Mouse (Mus musculus): Measurements from ENCODE around the gene Rasa2.

Gene Rasa2

DNA sequence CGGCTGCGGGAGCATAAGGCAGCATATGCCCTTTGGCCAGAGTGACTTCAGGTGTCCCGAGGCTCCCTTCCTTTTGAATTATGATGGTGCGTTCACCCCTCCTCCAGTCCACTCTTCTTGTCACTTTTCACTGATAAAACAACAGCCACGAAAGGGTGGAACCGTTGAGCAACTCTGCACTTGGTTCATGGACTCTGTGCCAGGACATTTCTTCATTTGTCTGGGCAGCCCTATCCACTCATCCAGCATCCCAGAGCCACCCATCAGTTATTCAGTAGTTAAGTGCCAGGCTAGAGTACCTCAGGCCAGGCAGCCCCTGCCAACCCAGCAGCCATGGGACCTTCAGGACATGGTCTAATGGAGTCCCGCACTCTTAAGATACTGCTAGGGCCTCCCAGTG lies 7.1 kb upstream of the Rasa2 start:
- DNase-seq = no peak

DNA sequence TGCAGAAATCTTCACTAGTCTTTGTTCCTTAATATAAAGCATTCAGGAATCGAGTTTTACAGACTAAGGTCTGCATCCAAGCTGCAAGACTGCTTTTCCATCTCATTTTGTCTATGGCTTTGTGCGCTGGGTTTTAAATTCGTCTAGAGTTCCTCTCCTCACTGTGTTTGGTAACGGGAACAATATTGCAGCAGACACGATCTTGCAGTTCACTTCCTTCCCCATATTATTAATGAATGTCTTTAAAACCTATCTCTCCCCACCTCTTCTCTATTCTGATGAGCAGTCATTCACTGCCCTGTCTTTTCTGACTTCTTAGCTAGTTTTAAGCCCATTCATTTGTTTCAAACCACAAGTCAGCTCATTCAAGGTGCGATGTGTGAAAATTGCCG lies 5.7 kb upstream of the Rasa2 start:
- peak in 1 of 2 experiments; percentile 15 for DNase-seq

DNA sequence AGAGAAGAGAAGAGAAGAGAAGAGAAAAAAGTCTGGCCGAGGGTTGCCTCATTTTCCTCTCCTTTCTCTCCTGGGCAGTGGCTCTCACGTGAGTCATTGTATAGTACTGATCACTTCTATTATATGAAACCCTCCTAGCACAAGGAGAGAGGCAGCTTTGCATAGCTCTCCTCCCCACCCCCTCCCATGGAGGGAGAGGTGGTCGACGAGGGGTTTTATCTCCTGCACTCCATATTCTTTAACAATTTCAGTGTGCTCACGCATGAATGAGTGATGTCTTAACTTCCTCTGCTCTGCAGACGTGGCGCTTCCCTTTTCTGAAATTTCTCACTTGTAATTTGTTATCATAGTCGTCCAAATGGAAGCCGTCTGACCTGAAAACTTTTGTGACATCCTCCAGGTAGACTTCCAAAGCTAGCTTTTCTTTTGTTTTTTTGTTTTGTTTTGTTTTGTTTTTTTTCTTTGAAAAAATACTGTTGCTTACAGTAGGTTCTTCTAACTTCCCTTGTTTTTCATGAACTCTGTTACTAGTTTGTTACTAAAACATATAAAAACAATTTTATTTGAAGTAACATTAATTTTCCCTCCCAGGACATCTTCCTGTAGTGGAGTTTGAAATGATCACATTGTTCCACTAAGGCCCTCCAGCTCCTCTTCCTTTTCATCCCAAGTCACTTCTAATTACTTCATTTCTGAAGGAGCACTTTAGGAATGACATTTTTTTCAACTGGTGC lies 5.2 kb upstream of the Rasa2 start:
- DNase-seq = peak; percentile 61 to 62

DNA sequence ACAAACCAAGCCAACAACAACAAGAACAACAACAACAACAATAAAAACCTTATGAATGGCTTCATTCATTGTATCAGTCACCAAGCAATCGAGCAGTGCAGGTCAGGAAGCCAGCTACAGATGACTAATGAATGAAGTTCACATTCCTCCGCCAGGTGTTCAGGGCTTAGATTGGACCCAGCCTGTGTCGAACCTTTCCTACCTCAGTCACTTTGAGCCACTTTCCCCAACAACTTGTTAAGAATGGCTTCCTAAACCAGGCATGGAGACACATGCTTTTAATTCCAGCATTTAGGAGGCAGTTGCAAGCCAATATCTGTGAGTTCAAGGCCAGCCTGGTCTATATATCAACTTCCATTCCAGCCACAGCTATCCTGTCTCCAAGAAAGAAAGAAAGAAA lies 4.5 kb upstream of the Rasa2 start:
- no peak for DNase-seq

DNA sequence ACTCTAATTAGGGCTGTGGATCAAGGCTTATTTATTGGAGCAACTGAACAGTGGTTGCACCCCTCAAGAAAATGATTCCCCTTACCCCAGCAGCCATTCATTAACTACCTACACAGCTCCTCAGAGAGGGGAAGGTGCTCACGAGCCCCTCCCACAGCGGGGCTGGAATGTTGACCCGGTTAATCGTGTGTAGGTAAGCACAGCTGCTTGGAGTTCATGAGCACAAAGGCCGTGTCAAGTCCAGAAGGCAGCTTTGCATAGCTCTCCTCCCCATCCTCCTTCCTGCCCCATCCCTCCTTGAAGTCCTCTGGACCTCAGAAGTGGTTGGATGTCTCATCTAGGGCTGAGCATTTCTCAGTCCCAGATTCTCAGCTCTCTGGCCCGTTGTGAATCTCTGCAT lies 3.8 kb upstream of the Rasa2 start:
- DNase-seq = no peak

DNA sequence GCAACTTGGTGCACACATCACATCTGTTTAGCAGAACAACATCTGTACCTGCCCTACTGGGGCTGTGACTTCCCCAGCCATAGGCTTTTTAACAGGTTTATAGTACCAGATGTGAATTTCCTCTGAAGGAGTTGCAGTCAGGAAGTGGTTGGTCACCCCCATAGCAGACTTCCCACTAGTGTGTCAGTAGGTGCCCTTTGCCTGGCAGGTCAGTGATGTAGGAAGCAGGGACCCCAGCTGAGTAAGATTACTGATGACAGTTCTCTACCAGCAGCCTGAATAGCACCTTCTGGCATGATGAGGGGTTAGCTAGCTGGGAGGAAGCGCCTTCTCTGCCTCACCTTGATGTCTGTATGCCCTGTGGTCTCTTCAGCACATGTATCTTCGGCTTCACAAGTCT lies 2.4 kb upstream of the Rasa2 start:
- DNase-seq = no peak

DNA sequence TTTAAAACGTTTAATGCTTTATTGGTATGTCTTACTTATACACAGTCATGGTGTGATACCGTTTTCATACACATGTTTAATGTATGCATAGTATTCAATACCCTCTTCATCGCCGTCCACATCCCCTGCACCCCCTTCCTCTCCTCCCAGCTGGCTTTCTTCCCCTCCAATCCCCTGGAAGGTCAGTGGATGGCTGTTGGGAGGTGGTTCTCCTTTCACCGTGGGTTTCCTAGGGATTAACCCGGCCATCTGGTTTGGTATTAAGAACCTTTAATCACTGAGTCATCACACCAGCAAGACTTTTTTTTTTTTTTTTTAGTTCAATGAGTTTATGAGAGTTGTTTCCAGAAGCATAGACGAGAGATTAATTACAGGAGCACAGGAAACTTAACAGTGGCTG lies 1.3 kb upstream of the Rasa2 start:
- DNase-seq = no peak

DNA sequence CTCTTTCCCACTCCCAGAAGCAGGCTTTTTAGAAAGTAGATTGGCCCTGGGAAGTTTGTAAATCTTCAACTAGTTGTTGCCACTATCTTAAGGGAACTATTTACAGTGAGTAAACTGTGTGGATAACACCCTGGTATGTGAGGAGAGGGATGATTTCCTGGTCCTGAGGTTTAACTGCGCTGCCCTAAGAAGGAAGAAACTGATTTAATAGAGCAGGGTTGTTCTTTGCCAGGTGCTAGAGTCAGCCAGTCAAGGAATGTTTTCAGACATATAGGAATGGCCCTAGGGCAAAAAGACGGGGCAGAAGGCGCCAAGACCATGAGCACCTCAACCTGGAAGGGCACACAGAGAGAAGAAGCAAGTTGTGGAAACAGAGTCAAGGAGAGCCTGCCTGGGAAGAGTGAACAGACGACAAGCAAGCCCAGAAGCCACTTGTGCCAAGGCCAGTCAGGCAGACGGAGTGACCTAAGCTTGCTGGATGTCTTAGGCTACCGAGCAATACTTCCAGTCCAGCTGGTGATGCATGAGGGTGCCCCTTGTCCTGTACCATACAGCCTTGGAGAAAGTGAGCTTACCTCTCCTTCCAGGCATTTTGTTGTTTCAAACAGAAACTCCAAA lies 765 bp upstream of the Rasa2 start:
- DNase-seq = no peak

DNA sequence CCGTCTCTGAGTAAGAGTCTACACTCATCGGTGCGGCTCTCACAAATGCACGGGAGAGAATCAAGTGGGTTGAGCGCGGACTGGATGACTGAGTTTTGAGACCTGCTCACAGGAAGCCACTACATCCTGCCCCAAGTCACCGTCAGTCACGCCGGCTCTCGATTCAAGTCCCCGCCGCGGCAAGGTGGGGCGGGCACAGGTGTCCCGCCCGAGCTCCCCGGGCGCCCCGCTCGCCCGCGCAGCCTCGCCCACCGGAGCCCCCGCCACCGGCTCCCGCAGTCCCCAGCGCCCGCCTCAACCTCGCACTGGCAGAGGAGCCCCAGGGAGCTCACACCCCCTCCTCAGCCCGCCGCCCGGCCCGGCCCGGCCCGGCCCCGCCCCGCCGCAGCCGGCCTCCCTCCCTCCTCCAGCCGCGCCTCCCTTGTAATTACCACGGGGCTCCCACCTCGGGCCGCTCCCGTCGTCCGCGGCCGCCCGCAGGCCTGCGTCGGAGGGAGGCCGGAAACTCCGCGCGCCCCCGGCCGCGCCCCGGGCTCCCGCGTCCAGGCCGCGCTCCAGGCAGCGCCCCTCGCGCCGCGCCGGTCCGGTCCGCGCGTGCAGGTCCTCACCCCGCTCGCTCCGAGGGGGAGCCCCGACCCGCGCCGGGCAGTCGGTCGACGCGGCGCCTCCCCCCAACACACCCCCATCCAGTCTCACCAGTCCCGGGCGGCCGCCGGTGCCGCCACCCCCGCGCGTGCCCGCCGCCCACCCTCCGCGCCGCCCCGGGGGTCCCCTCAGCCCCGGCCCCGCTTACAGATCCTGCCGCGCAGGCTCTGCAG lies 637 bp downstream of the Rasa2 start:
- DNase-seq = peak; percentile 85 to 86

DNA sequence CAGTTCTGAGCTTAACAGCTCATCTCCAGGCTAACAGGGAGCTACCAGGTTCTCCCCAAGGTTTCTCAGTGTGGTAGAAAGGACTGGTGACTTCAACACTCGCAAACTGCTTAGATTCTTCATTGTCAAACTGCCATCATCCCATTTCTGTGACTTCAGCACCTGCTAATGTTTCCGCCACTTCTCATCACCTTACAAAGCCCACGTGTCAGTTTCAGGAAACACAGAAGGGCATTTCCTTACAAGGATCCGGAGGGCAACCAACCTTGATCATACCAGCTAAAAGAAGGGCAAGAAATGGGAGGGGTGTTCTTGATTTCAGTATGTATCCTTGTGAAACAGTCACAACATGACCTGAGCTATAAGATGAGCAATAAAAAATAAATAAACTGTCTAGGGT lies 2.3 kb downstream of the Rasa2 start:
- no peak for DNase-seq

DNA sequence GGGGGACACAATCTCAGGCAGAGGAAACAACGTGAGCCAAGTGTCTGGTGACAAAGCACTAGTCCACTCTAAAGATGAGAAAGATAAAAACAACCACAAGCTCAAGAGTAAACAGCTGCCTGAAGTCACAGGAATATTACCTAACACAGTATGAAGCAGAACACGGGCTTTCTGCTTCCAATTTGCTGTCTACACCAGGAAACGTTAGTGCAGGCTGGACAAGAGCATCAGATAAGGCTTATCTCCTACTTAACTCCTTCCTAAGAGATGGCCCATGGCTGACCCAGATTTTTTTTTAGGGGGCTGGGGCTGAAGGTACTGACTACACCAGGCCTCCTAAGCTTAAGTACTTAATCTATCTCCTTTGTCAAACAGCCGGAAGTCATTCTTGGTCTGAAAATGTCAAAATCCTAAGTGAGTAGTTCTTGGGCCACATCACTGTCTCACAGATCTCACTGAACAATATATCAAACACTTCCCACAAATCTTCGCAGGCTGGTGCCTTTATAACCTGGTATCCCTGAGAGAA lies 3.8 kb downstream of the Rasa2 start:
- DNase-seq = no peak

DNA sequence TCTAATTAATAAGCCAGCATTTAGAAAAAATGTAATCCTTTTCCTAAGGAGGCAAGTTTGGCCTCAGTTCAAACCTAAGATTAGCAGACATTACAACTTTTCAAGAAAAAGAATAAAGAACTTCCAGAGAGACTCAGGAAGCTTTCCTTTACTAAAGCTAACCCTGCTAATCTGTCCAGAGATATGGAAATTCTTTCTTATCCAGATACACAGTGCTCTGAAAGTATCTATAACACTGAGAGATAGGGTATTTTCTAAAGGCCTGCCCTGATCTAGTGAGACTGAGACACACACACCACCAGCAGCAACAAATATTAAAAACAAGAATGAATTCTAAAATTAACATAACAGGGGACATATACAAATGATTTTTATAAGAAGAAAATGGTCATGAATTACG lies 4.4 kb downstream of the Rasa2 start:
- DNase-seq = no peak

DNA sequence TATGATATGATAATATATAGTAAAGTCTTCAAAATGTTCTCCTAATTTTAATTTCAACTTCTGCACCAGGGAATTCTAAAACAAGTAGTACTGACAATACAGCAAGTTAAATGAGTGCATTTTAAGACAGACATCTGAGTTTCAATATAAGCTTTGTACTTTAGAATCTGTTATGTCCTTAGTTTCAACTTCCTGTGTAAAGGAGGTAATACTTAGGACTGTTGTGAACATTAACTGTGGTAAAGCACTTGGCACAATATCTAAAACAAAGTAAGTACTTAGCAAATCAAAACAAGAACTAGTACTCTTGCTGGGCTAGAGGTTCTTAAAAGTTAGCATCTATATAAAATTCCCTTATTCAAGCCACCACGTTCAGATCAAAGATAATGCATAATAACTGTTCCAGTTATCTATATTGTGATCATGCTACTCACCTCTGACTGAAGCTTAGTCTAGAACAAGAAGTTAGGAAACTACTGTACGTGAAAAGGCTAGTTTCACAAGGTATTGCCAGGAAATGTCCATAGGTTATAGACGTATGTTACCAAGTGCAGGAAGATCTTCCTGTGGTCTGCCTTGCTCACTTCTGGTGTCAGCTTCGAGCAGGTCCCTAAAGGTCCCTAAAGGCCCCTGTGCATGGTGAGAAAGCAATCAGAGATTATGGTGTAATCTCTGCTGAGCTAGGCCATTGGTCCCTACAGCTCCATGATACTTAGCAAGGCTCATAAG lies 12.8 kb downstream of the Rasa2 start:
- DNase-seq = no peak

DNA sequence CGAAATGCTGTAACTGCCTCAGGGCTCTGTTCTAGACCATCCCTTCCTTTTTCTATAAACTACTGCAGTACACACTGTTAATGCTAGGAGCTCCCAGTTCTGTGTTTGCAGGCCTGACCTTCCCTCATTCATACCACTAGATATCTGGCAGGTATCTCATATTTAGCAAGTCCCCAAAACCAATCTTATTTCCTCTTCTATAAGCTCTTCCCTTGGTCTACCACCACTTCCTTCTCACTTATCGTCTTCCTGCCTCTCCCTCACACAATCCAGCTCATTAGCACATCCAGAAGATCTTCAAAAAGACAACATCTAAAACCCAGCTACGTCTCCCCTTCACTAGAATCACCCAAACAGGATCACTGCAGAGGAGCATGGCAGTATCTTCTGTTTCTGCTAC lies 19.1 kb downstream of the Rasa2 start:
- no peak for DNase-seq

DNA sequence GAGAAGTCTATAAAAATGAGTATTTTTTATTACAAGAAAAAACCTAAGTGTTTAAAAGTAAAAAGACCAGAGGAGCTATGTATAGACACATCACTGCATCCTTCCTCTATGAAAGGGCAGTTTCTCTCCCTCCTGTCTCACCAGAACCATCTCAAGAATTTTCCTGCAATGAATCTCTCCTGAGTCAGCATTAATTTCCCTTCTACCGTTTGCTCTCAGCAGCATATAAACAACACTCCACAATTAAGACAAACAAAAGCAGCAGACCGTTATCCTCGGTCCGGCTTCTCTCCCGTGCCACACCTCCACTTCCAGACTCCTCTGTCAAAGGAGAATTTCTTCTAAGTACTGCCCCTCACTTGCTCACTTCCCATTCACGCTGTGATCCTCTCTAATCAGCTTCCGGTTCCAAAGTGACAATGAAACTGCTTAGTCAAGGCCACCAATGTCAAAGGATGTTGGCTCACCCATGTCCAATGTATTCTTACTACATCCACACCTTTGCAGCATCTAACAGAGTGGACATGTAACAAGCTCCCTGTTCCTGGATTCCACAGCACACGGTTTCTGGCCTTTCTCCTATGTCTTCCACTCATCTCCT lies 19.6 kb downstream of the Rasa2 start:
- DNase-seq = no peak

DNA sequence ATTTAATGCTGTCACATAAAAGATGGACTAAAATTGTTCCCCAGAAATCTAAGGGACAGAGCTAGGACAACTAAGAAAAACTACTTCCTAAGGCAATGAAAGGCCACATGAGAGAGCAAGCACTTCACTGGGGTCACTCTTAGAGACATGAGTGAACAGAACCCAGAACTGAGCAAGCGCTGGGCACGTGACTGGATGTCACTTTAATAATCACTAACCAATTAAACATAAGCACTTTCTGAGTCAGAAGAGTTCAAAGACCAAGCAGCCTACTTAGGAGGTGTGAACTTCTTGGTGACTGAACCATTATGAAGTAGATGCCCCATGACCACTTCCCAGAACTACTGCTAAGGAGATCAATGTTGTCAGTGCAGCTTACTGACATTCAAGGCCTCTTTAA lies 20.6 kb downstream of the Rasa2 start:
- DNase-seq = no peak

DNA sequence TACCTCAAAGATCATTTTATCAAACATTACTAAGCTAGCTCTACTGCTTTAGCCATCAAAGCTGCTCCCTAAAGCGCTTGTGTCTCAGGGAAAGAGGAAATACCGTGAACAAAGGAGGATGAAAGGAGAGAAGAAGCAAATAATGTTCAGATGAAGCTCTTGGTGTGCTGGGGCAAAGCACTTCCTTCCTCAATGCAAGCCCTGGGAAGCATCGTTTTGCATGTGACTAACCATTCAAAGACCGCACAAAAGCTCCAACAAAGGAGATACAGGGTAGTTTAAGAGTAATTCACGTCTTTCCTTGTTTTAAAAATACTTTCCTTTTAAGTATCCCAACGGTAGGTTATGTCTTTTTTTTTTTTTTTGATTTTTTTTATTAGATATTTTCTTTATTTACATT lies 28.0 kb downstream of the Rasa2 start:
- no peak for DNase-seq

DNA sequence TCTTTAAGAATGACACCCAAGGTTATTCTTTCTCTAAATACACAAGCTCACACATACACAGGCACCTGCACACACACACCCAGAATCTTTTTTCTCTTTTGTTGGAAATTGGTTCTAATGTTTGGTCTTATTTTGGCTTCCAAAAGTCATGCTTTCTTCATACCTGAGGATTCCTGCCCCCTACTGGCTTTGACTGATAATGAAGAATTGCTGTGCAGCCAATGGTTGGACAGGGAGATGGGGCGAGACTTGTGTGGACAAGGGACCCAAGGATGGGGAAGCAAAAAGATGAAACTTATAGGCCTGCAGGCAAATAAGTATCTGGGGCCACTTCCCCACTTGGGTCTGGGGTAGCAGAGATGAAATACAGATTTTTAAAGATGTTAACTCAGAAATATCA lies 33.5 kb downstream of the Rasa2 start:
- peak; percentile 17 to 25 for DNase-seq

DNA sequence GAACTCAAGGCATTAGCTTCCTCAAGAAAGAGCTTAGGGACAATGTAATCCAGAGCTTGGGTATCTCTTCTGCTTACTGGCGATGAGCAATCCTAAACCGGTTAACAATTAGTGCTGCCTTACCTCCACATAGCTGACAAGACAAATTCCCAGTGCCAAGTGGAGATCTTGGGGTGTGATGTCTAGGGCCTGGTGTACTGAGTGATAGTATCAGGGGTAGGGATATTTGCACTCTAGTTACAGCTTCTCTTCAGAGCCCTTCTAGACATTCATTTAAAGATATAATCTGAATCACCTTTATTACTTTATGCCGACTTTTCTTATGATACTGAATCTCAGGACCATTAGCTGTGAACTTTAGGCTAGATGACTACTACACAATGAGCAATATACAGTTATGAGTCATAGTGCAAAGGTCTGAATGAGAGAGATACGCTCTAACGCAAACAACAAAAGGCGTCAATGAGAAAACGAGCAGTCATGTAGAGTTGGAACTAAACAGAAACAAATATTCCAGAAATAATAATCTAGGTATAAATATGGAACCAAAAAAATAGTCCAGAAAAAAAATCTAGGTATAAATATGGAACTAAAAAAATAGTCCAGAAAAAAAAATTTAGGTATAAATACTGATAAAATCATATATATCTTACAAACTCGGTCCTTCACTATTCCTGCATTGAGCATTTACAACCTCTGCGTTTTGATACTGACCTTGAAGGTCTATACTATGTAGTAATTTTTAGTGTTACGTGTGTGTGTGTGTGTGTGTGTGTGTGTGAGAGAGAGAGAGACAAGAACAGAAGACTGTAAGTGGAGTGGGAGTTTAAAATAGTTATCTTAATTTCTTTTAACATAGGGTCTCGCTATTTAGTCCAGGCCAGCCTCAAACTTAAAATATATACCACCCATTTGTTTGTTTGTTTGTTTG lies 38.5 kb downstream of the Rasa2 start:
- DNase-seq = no peak

DNA sequence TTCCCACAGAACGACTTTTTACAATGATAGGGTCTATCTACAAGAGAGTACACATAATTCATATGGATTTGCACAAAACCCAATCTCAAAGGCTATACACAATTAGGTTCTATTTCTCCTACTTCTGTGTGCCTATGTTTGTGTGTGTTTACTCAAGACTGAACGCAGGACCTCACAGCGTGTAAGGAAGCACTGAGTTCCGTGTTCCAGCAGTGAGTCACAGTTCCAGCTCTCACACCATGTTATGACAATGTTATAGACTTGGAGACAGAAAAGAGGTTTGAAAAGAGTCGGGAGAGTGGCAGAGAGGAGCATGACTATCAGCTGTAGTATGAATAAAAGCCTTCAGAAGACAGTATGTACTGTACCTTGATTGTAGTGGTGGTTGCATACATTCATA lies 42.1 kb downstream of the Rasa2 start:
- no peak for DNase-seq

DNA sequence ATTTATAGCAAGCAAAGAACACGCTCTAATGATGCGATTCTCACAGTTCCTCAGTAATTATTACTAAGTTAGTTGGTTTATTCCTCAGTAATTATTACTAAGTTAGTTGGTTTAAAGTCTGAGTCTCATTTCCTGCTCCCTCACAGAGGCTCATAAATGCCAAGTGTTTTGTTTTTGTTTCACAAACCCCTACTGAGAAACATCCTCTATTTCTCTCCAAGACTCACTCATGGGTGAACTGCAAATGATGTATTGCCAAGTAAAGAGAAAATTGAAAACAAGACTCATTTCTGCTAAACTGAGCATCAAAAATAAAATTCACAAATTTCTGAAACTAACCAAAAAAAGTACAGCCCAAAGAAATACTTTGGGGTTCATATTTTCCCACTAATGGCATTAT lies 47.9 kb downstream of the Rasa2 start:
- no peak for DNase-seq

DNA sequence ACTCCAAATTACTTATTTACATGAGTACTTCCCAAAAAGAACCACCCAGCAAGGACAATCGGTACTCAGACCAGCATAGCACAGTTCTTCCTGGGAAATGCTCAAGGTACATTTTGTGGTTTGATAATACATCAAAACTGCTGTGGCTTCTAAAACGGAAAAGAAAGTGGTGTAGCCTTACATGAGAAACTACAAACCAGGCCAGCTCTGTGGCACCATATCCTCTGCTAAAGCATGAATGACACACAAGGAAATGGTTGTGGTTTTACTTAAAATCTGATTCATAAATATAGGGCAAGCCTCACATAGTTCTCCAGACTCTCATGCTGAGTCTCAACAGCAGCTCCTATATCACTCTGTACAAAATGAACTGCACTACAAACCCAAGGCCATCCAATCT lies 48.3 kb downstream of the Rasa2 start:
- peak; percentile 12 to 31 for DNase-seq
